Mouse (Mus musculus): ENCODE data around the gene Sidt1. TPM values are rescaled to one million over a fixed set of nuclear protein-coding genes. Genes with fewer than 3 reads are reported as not detected.

Gene Sidt1
- polyA plus RNA-seq, 1 experiment from 2014 or later, result 0.05 TPM

- Histone ChIP-seq H3K27me3 (ENCODE audit: control insufficient read depth, insufficient read depth, low read depth, low read length) (no peaks in the 10 kb centered on the region), H3K9me3 (replicated peaks; ENCODE audit: control insufficient read depth, low read length) (no peaks in the 10 kb centered on the region), H3K9ac (ENCODE audit: low read depth, low read length) (no peak overlapping the region), H3K27ac (ENCODE audit: low read length) (no peak overlapping the region), H3K4me3 (ENCODE audit: low read depth, low read length) (no peak overlapping the region), H3K36me3 (ENCODE audit: control insufficient read depth, insufficient read depth) (no peaks in the 10 kb centered on the region), H3K4me2 (ENCODE audit: low read depth, low read length) (peak overlapping the region; percentile 30; the same call in 1 of the 2 replicates), H3K4me1 (ENCODE audit: control insufficient read depth, low read depth, low read length) (peaks cover 26% of the 10 kb centered on the region)
- 29% methylated on average over 4 of the region's 4 CpGs for WGBS (ENCODE audit: insufficient replicate concordance)
- ATAC-seq (ENCODE audit: low read depth), result no peak
Observed at GRCm38 (mm10) chr16:44349801-44350397, 16.9 kb upstream of the Sidt1 start.

- peaks cover 26% of the 10 kb centered on the region for H3K4me1 ChIP-seq (ENCODE audit: control insufficient read depth, low read depth, low read length)
- peak within 1 kb of the TSS; percentile 60 for H3K4me2 ChIP-seq (ENCODE audit: low read depth, low read length)
- no peaks in the 10 kb centered on the region for H3K36me3 ChIP-seq (ENCODE audit: control insufficient read depth, insufficient read depth)
- WGBS (ENCODE audit: insufficient replicate concordance), result under 1% methylated on average over 51 of the region's 67 CpGs
- H3K27me3 ChIP-seq (ENCODE audit: control insufficient read depth, insufficient read depth, low read depth, low read length), result no peaks in the 10 kb centered on the region
- ATAC-seq (ENCODE audit: low read depth), result peak; percentile 97
- H3K27ac ChIP-seq (ENCODE audit: low read length), result peak within 1 kb of the TSS; percentile 97
- H3K4me3 ChIP-seq (ENCODE audit: low read depth, low read length), result peak within 1 kb of the TSS; percentile 86
- peak within 1 kb of the TSS; percentile 84 for H3K9ac ChIP-seq (ENCODE audit: low read depth, low read length)
- no peaks in the 10 kb centered on the region for H3K9me3 ChIP-seq (replicated peaks; ENCODE audit: control insufficient read depth, low read length)
Observed at GRCm38 (mm10) chr16:44347071-44347901, 14.3 kb upstream of the Sidt1 start, which contains the start of gene Spice1. Spice1 (plus strand) TSS chr16:44347121.

GRCm38 (mm10) chr16:44337541-44337940 lies 4.5 kb upstream of the Sidt1 start:
- H3K4me3 ChIP-seq (ENCODE audit: low read depth, low read length), result no peak overlapping the region
- H3K27ac ChIP-seq (ENCODE audit: low read length), result no peak overlapping the region
- no peaks in the 10 kb centered on the region for H3K9me3 ChIP-seq (replicated peaks; ENCODE audit: control insufficient read depth, low read length)
- ATAC-seq (ENCODE audit: low read depth), result no peak
- no peaks in the 10 kb centered on the region for H3K4me1 ChIP-seq (ENCODE audit: control insufficient read depth, low read depth, low read length)
- H3K9ac ChIP-seq (ENCODE audit: low read depth, low read length), result no peak overlapping the region
- no peaks in the 10 kb centered on the region for H3K36me3 ChIP-seq (ENCODE audit: control insufficient read depth, insufficient read depth)
- H3K4me2 ChIP-seq (ENCODE audit: low read depth, low read length), result no peak overlapping the region
- H3K27me3 ChIP-seq (ENCODE audit: control insufficient read depth, insufficient read depth, low read depth, low read length), result peaks cover 11% of the 10 kb centered on the region

- H3K4me3 ChIP-seq (ENCODE audit: low read depth, low read length), result peak overlapping the region; percentile 54
- H3K9me3 ChIP-seq (replicated peaks; ENCODE audit: control insufficient read depth, low read length), result peaks cover 3% of the 10 kb centered on the region; the same call in 1 of the 2 replicates
- peak overlapping the region; percentile 45; the same call in 1 of the 2 replicates for H3K9ac ChIP-seq (ENCODE audit: low read depth, low read length)
- WGBS (ENCODE audit: insufficient replicate concordance), result under 1% methylated on average over 60 of the region's 60 CpGs
- H3K27ac ChIP-seq (ENCODE audit: low read length), result no peak overlapping the region
- peak overlapping the region; percentile 78 for H3K4me2 ChIP-seq (ENCODE audit: low read depth, low read length)
- no peak for ATAC-seq (ENCODE audit: low read depth)
- H3K4me1 ChIP-seq (ENCODE audit: control insufficient read depth, low read depth, low read length), result no peaks in the 10 kb centered on the region
- H3K36me3 ChIP-seq (ENCODE audit: control insufficient read depth, insufficient read depth), result no peaks in the 10 kb centered on the region
- peaks cover 28% of the 10 kb centered on the region for H3K27me3 ChIP-seq (ENCODE audit: control insufficient read depth, insufficient read depth, low read depth, low read length)
Observed at GRCm38 (mm10) chr16:44331995-44332860, 768 bp downstream of the Sidt1 start.

- peaks cover 3% of the 10 kb centered on the region; the same call in 1 of the 2 replicates for H3K9me3 ChIP-seq (replicated peaks; ENCODE audit: control insufficient read depth, low read length)
- no peak overlapping the region for H3K27ac ChIP-seq (ENCODE audit: low read length)
- H3K4me2 ChIP-seq (ENCODE audit: low read depth, low read length), result peak overlapping the region; percentile 78
- H3K4me3 ChIP-seq (ENCODE audit: low read depth, low read length), result peak overlapping the region; percentile 54
- no peaks in the 10 kb centered on the region for H3K4me1 ChIP-seq (ENCODE audit: control insufficient read depth, low read depth, low read length)
- H3K9ac ChIP-seq (ENCODE audit: low read depth, low read length), result no peak overlapping the region
- H3K36me3 ChIP-seq (ENCODE audit: control insufficient read depth, insufficient read depth), result no peaks in the 10 kb centered on the region
- WGBS (ENCODE audit: insufficient replicate concordance), result 19% methylated on average over 6 of the region's 6 CpGs
- no peak for ATAC-seq (ENCODE audit: low read depth)
- H3K27me3 ChIP-seq (ENCODE audit: control insufficient read depth, insufficient read depth, low read depth, low read length), result peaks cover 28% of the 10 kb centered on the region
Observed at GRCm38 (mm10) chr16:44331671-44331994, 1.4 kb downstream of the Sidt1 start.

GRCm38 (mm10) chr16:44331154-44331553 lies 1.8 kb downstream of the Sidt1 start:
- H3K27ac ChIP-seq (ENCODE audit: low read length), result no peak overlapping the region
- WGBS (ENCODE audit: insufficient replicate concordance), result 36% methylated on average over 9 of the region's 9 CpGs
- H3K4me2 ChIP-seq (ENCODE audit: low read depth, low read length), result no peak overlapping the region
- H3K4me3 ChIP-seq (ENCODE audit: low read depth, low read length), result no peak overlapping the region
- no peaks in the 10 kb centered on the region for H3K36me3 ChIP-seq (ENCODE audit: control insufficient read depth, insufficient read depth)
- H3K27me3 ChIP-seq (ENCODE audit: control insufficient read depth, insufficient read depth, low read depth, low read length), result peaks cover 28% of the 10 kb centered on the region
- no peak overlapping the region for H3K9ac ChIP-seq (ENCODE audit: low read depth, low read length)
- peaks cover 3% of the 10 kb centered on the region; the same call in 1 of the 2 replicates for H3K9me3 ChIP-seq (replicated peaks; ENCODE audit: control insufficient read depth, low read length)
- no peaks in the 10 kb centered on the region for H3K4me1 ChIP-seq (ENCODE audit: control insufficient read depth, low read depth, low read length)
- ATAC-seq (ENCODE audit: low read depth), result no peak

- no peaks in the 10 kb centered on the region for H3K36me3 ChIP-seq (ENCODE audit: control insufficient read depth, insufficient read depth)
- H3K27ac ChIP-seq (ENCODE audit: low read length), result no peak overlapping the region
- H3K9me3 ChIP-seq (replicated peaks; ENCODE audit: control insufficient read depth, low read length), result peaks cover 3% of the 10 kb centered on the region; the same call in 1 of the 2 replicates
- ATAC-seq (ENCODE audit: low read depth), result no peak
- 70% methylated on average over 9 of the region's 9 CpGs for WGBS (ENCODE audit: insufficient replicate concordance)
- H3K4me3 ChIP-seq (ENCODE audit: low read depth, low read length), result no peak overlapping the region
- peaks cover 28% of the 10 kb centered on the region for H3K27me3 ChIP-seq (ENCODE audit: control insufficient read depth, insufficient read depth, low read depth, low read length)
- H3K4me2 ChIP-seq (ENCODE audit: low read depth, low read length), result no peak overlapping the region
- no peaks in the 10 kb centered on the region for H3K4me1 ChIP-seq (ENCODE audit: control insufficient read depth, low read depth, low read length)
- H3K9ac ChIP-seq (ENCODE audit: low read depth, low read length), result no peak overlapping the region
Observed at GRCm38 (mm10) chr16:44330657-44331056, 2.3 kb downstream of the Sidt1 start.

GRCm38 (mm10) chr16:44328644-44329043 lies 4.4 kb downstream of the Sidt1 start:
- H3K27ac ChIP-seq (ENCODE audit: low read length), result no peak overlapping the region

More at GRCm38 (mm10) chr16:44328644-44329043, 4.4 kb downstream of the Sidt1 start:
- Histone ChIP-seq H3K4me1 (ENCODE audit: control insufficient read depth, low read depth, low read length) (no peaks in the 10 kb centered on the region), H3K27me3 (ENCODE audit: control insufficient read depth, insufficient read depth, low read depth, low read length) (peaks cover 24% of the 10 kb centered on the region), H3K9me3 (replicated peaks; ENCODE audit: control insufficient read depth, low read length) (peaks cover 3% of the 10 kb centered on the region; the same call in 1 of the 2 replicates), H3K4me2 (ENCODE audit: low read depth, low read length) (no peak overlapping the region), H3K4me3 (ENCODE audit: low read depth, low read length) (no peak overlapping the region), H3K9ac (ENCODE audit: low read depth, low read length) (no peak overlapping the region), H3K36me3 (ENCODE audit: control insufficient read depth, insufficient read depth) (no peaks in the 10 kb centered on the region)
- WGBS (ENCODE audit: insufficient replicate concordance), result 35% methylated on average over 4 of the region's 4 CpGs
- ATAC-seq (ENCODE audit: low read depth), result no peak

Measured in liver, embryonic 16.5 days (tissue).